Mouse (Mus musculus): Measurements from ENCODE around the gene Amt. TPM values are rescaled to one million over a fixed set of nuclear protein-coding genes. Genes with fewer than 3 reads are reported as not detected.
A peak's percentile ranks its signal among the peaks of the same experiment; 100 is the strongest.
"Not testable (repeated sequence)": the region's sequence is repeated elsewhere in the genome, so short reads cannot be mapped to it uniquely, and the experiment has no call there.

Amt gene
- polyA plus RNA-seq, 1 experiment from 2014 or later: 27.4 TPM

GRCm38 (mm10) chr9:108307021-108307807 lies 10.6 kb downstream of the Amt start:
- Histone ChIP-seq H3K27ac (ENCODE audit: low read length) (peak overlapping the region; percentile 100), H3K27me3 (ENCODE audit: control insufficient read depth, insufficient read depth, low read length) (no peaks in the 10 kb centered on the region), H3K9me3 (ENCODE audit: control insufficient read depth, low read depth, low read length) (no peaks in the 10 kb centered on the region), H3K4me1 (ENCODE audit: control insufficient read depth, insufficient read depth, low read length) (peaks cover 29% of the 10 kb centered on the region), H3K9ac (replicated peaks; ENCODE audit: low read depth, low read length) (peak overlapping the region; percentile 97), H3K4me2 (replicated peaks; ENCODE audit: low read depth, low read length) (peak overlapping the region; percentile 86), H3K4me3 (ENCODE audit: low read depth, low read length) (peak overlapping the region; percentile 87), H3K36me3 (ENCODE audit: control insufficient read depth, insufficient read depth, low read length) (peaks cover 19% of the 10 kb centered on the region)
- WGBS: 9% methylated on average over 12 of the region's 12 CpGs
- no peak for ATAC-seq (ENCODE audit: insufficient number of reproducible peaks, insufficient read depth, low FRiP score, low read depth)

- Histone ChIP-seq H3K36me3 (ENCODE audit: control insufficient read depth, insufficient read depth, low read length) (peaks cover 11% of the 10 kb centered on the region), H3K4me3 (ENCODE audit: low read depth, low read length) (peak overlapping the region; percentile 87), H3K27ac (ENCODE audit: low read length) (peak overlapping the region; percentile 21; the same call in 1 of the 2 replicates), H3K9me3 (ENCODE audit: control insufficient read depth, low read depth, low read length) (no peaks in the 10 kb centered on the region), H3K9ac (replicated peaks; ENCODE audit: low read depth, low read length) (peak overlapping the region; percentile 25; the same call in 1 of the 2 replicates), H3K27me3 (ENCODE audit: control insufficient read depth, insufficient read depth, low read length) (no peaks in the 10 kb centered on the region), H3K4me2 (replicated peaks; ENCODE audit: low read depth, low read length) (peak overlapping the region; percentile 86), H3K4me1 (ENCODE audit: control insufficient read depth, insufficient read depth, low read length) (peaks cover 29% of the 10 kb centered on the region)
- no peak for ATAC-seq (ENCODE audit: insufficient number of reproducible peaks, insufficient read depth, low FRiP score, low read depth)
- 47% methylated on average over 2 of the region's 2 CpGs for WGBS
Measured at GRCm38 (mm10) chr9:108308141-108308540, 11.5 kb downstream of the Amt start.

GRCm38 (mm10) chr9:108317572-108317971 lies 20.9 kb downstream of the Amt start:
- ATAC-seq (ENCODE audit: insufficient number of reproducible peaks, insufficient read depth, low FRiP score, low read depth): no peak
- 92% methylated on average over 3 of the region's 3 CpGs for WGBS
- Histone ChIP-seq H3K4me1 (ENCODE audit: control insufficient read depth, insufficient read depth, low read length) (no peaks in the 10 kb centered on the region), H3K36me3 (ENCODE audit: control insufficient read depth, insufficient read depth, low read length) (peaks cover 14% of the 10 kb centered on the region; the same call in 1 of the 2 replicates), H3K27ac (ENCODE audit: low read length) (no peak overlapping the region), H3K4me2 (replicated peaks; ENCODE audit: low read depth, low read length) (no peak overlapping the region), H3K9ac (replicated peaks; ENCODE audit: low read depth, low read length) (no peak overlapping the region), H3K9me3 (ENCODE audit: control insufficient read depth, low read depth, low read length) (no peaks in the 10 kb centered on the region), H3K4me3 (ENCODE audit: low read depth, low read length) (no peak overlapping the region), H3K27me3 (ENCODE audit: control insufficient read depth, insufficient read depth, low read length) (no peaks in the 10 kb centered on the region)

DNA sequence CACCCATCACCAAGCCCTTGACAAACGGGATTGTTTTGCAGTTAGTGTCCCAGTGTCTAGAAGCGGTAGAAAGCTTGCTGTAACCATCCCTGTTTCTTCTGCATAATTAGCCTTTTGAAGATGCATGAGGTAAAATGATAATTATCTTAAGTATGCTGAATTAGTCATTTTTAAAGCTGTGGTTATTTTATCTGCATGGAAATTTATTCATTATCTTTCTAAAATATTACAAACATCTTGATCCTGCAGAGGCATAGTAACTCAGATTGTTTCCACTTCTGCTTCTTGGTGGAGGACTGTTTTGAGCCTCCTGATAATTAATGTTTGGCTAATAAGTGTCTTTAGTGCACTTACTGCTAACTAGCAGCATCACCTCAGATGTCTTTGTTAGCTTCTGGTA lies 21.8 kb downstream of the Amt start:
- 82% methylated on average over 2 of the region's 2 CpGs for WGBS
- Histone ChIP-seq H3K36me3 (ENCODE audit: control insufficient read depth, insufficient read depth, low read length) (peaks cover 14% of the 10 kb centered on the region; the same call in 1 of the 2 replicates), H3K9me3 (ENCODE audit: control insufficient read depth, low read depth, low read length) (no peaks in the 10 kb centered on the region), H3K9ac (replicated peaks; ENCODE audit: low read depth, low read length) (no peak overlapping the region), H3K4me1 (ENCODE audit: control insufficient read depth, insufficient read depth, low read length) (no peaks in the 10 kb centered on the region), H3K27ac (ENCODE audit: low read length) (no peak overlapping the region), H3K4me2 (replicated peaks; ENCODE audit: low read depth, low read length) (no peak overlapping the region), H3K27me3 (ENCODE audit: control insufficient read depth, insufficient read depth, low read length) (no peaks in the 10 kb centered on the region), H3K4me3 (ENCODE audit: low read depth, low read length) (no peak overlapping the region)
- ATAC-seq (ENCODE audit: insufficient number of reproducible peaks, insufficient read depth, low FRiP score, low read depth): no peak

DNA sequence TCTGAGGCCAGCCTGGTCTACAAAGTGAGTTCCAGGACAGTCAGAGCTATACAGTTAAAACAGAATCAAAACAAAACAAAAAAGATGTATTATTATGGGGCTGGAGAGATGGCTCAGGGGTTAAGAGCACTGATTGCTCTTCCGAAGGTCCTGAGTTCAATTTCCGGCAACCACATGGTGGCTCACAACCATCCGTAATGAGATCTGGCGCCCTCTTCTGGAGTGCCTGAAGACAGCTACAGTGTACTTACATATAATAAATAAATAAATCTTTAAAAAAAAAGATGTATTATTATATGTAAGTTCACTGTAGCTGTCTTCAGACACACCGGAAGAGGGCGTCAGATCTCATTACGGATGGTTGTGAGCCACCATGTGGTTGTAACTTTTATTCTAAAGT lies 25.4 kb downstream of the Amt start:
- not testable (repeated sequence) for H3K27me3 ChIP-seq (ENCODE audit: control insufficient read depth, insufficient read depth, low read length); H3K27ac ChIP-seq (ENCODE audit: low read length); ATAC-seq (ENCODE audit: insufficient number of reproducible peaks, insufficient read depth, low FRiP score, low read depth); H3K4me3 ChIP-seq (ENCODE audit: low read depth, low read length); H3K9me3 ChIP-seq (ENCODE audit: control insufficient read depth, low read depth, low read length); H3K4me1 ChIP-seq (ENCODE audit: control insufficient read depth, insufficient read depth, low read length); H3K4me2 ChIP-seq (replicated peaks; ENCODE audit: low read depth, low read length); H3K9ac ChIP-seq (replicated peaks; ENCODE audit: low read depth, low read length)
- WGBS: 91% methylated on average over 7 of the region's 7 CpGs
- peaks cover 12% of the 10 kb centered on the region for H3K36me3 ChIP-seq (ENCODE audit: control insufficient read depth, insufficient read depth, low read length)

DNA sequence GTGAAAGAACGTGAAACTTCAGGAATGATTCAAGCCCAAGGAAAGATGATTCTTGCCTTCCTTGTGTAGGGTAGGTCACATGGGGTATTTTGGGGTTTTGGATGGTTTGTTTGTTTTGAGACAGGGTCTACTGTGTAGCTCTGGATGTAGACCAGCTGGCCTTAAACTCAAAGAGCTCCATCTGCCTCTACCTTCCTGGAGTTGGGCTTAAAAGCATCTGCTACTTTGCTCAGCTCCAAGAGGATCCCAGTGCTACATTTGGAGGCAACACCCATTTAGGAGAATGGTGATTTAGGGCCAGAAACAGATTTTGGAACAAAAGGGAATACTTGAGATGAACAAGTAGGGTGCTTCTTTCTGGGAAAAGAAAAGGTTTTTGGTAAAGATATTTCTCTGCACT lies 28.1 kb downstream of the Amt start:
- no peak overlapping the region for H3K9ac ChIP-seq (replicated peaks; ENCODE audit: low read depth, low read length)
- ATAC-seq (ENCODE audit: insufficient number of reproducible peaks, insufficient read depth, low FRiP score, low read depth): no peak
- no peak overlapping the region for H3K27ac ChIP-seq (ENCODE audit: low read length)
- peaks cover 35% of the 10 kb centered on the region for H3K36me3 ChIP-seq (ENCODE audit: control insufficient read depth, insufficient read depth, low read length)
- no peaks in the 10 kb centered on the region for H3K27me3 ChIP-seq (ENCODE audit: control insufficient read depth, insufficient read depth, low read length)
- no peak overlapping the region for H3K4me3 ChIP-seq (ENCODE audit: low read depth, low read length)
- WGBS: 77% methylated on average over 1 of the region's 1 CpGs
- no peaks in the 10 kb centered on the region for H3K4me1 ChIP-seq (ENCODE audit: control insufficient read depth, insufficient read depth, low read length)
- H3K9me3 ChIP-seq (ENCODE audit: control insufficient read depth, low read depth, low read length): no peaks in the 10 kb centered on the region
- no peak overlapping the region for H3K4me2 ChIP-seq (replicated peaks; ENCODE audit: low read depth, low read length)

- Histone ChIP-seq H3K9ac (replicated peaks; ENCODE audit: low read depth, low read length) (no peak overlapping the region), H3K27me3 (ENCODE audit: control insufficient read depth, insufficient read depth, low read length) (no peaks in the 10 kb centered on the region), H3K4me1 (ENCODE audit: control insufficient read depth, insufficient read depth, low read length) (no peaks in the 10 kb centered on the region), H3K27ac (ENCODE audit: low read length) (no peak overlapping the region), H3K36me3 (ENCODE audit: control insufficient read depth, insufficient read depth, low read length) (peaks cover 43% of the 10 kb centered on the region), H3K4me3 (ENCODE audit: low read depth, low read length) (no peak overlapping the region), H3K4me2 (replicated peaks; ENCODE audit: low read depth, low read length) (no peak overlapping the region), H3K9me3 (ENCODE audit: control insufficient read depth, low read depth, low read length) (no peaks in the 10 kb centered on the region)
- no peak for ATAC-seq (ENCODE audit: insufficient number of reproducible peaks, insufficient read depth, low FRiP score, low read depth)
- 97% methylated on average over 2 of the region's 2 CpGs for WGBS
Measured at GRCm38 (mm10) chr9:108325811-108326210, 29.2 kb downstream of the Amt start.

DNA sequence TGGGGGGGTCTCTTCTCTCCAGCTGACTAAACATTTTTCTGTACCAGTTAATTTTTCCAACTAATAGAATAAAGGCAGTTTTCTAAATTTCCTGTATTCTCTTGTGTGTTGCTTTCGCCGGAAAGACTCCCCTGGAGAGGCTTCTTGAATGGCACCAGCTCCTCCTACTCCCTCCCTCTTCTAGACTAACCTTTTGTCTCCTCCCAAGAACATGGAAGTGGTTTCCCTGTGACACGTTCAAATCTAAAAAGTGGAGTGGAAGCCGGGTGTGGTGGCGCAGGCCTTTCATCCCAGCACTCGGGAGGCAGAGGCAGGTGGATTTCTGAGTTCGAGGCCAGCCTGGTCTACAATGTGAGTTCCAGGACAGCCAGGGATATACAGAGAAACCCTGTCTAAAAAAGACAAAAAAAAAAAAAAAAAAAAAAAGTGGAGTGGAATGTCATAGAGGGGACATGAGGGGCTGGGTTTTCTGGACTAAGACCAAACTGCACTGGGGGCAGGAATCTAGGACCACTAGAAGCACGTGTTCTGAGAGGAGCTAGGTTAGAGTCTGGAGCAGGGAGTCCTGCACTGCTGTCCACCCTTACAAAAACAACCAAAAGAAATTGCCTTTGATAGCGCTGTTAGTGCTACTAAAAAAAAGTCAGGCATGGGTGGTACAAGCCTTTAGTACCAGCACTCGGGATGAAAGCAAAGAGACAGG lies 41.3 kb downstream of the Amt start:
- H3K36me3 ChIP-seq (ENCODE audit: control insufficient read depth, insufficient read depth, low read length): peaks cover 32% of the 10 kb centered on the region
- no peak for ATAC-seq (ENCODE audit: insufficient number of reproducible peaks, insufficient read depth, low FRiP score, low read depth)
- H3K4me2 ChIP-seq (replicated peaks; ENCODE audit: low read depth, low read length): peak overlapping the region; percentile 83
- WGBS: 67% methylated on average over 10 of the region's 10 CpGs
- H3K27me3 ChIP-seq (ENCODE audit: control insufficient read depth, insufficient read depth, low read length): no peaks in the 10 kb centered on the region
- H3K4me3 ChIP-seq (ENCODE audit: low read depth, low read length): no peak overlapping the region
- peaks cover 23% of the 10 kb centered on the region; the same call in 1 of the 2 replicates for H3K4me1 ChIP-seq (ENCODE audit: control insufficient read depth, insufficient read depth, low read length)
- H3K27ac ChIP-seq (ENCODE audit: low read length): peak overlapping the region; percentile 96; the same call in 1 of the 2 replicates
- no peaks in the 10 kb centered on the region for H3K9me3 ChIP-seq (ENCODE audit: control insufficient read depth, low read depth, low read length)
- H3K9ac ChIP-seq (replicated peaks; ENCODE audit: low read depth, low read length): no peak overlapping the region
